Mouse (Mus musculus) gonadal fat pad, adult 2 months (tissue): ENCODE results near the gene Exoc6b. TPM values are rescaled to one million over a fixed set of nuclear protein-coding genes. Genes with fewer than 3 reads are reported as not detected.

Source experiments
- DNase-seq: peaks from one replicate; pipeline ENCODE4 v3.0.0-alpha.2; 2012; ENCODE audit warnings: low read depth
- polyA plus RNA-seq: library from polyadenylated mRNA; depleted of rRNA; stranded (reverse); fragments of >200 nt; gene quantifications from 2 replicates; pipeline ENCODE4 v1.2.3, GENCODE M21; 2012

Exoc6b gene
- polyA plus RNA-seq, 1 experiment: 8.4 TPM

- DNase-seq: no peak
These were observed 92.7 kb downstream of the Exoc6b start for GRCm38 (mm10) chr6:84976563-84976971.

DNA sequence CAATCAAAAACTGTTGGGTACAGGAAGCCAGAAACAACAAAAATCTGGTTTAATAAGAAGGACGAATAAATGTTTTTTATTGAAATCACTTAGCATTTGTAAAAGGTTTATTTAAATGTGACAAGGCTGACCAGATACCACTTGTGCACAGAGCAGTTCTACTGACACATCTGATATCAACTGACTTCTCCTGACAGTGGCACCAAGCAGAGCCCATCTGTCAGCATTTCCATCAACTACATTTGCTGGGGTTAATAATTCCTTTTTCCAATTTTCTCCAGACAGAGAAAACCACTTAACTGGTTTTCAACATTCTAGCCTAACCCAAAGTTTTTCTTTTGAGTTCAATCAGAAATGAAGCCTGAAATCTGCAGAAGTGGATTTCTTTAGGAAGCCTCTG lies 100.8 kb downstream of the Exoc6b start:
- DNase-seq: no peak

- DNase-seq: no peak
These were observed 104.4 kb downstream of the Exoc6b start for GRCm38 (mm10) chr6:84964729-84965415.

DNA sequence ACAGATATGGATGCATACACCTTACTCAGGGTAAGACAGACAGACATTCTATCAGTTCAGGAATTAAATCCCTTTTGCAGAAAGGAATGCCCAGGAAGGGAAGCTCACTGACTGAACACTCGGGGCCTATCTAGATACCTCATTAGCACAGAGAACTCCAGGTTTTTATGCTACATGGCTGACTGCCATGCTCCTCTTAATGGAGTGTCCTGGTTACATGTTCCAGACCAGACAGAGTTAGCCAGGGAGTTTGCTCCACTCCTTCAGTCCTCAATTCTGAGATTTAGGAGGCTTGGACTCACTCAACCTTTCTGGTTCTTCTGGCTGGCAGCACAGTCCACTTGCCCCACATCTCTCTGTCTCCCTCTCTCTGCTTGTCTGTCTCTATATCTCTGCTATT lies 106.3 kb downstream of the Exoc6b start:
- no peak for DNase-seq

DNA sequence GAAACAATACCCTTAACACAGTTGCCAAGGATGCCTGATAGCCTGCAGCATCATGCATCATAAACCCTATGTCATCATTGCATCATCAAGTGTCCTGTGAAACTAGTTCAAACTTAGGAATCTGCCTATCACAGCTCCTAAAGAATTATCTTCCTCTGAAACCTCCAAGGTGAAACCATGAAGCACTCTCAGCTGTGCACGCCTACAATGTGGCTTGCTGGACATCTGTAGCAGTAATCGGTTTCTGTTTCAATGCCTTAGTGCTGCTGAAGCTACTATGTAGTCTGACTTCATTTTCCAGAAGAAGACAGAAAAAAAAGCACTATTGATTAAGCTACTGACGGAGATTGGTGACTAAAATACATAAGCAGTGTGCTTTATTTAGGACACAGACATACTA lies 107.5 kb downstream of the Exoc6b start:
- DNase-seq: no peak

DNA sequence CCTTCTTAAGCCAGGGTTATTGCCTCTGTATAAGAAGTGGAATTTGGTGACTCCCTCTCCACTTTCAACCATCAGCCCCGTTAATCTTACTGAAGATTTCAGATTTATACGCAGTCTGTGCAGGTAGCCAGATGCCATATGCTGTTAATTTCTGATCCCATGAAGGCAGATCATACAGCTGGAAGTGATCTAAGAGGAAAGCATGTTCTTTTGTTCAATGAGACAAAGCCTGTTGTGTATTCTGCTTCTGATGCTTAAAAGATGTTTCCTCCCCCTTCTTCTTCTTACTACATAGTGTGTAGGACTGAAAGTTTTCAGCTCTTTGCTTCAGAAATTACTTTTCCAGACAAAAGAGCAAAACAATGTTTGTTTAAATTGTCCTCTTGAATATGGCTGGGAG lies 109.8 kb downstream of the Exoc6b start:
- no peak for DNase-seq

GRCm38 (mm10) chr6:84951621-84952020 lies 117.7 kb downstream of the Exoc6b start:
- no peak for DNase-seq

DNA sequence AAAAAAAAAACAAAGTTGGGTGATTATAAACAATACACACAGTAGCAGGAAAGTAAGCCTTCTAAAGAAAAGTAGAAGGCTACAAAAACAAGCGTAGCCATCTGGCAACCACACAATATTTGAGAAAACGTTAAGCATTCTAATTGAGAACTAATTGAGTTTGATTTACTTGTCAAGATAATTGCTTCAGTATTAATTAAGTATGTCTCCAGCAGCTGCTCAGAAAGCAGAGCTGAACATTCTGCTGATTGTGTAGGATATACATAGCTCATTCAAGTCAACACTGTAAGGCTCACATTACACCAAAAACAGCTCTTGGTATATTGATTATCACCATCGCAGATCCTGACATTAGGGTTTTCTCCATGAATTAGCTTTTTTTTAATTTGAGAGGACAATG lies 122.7 kb downstream of the Exoc6b start:
- no peak for DNase-seq

DNA sequence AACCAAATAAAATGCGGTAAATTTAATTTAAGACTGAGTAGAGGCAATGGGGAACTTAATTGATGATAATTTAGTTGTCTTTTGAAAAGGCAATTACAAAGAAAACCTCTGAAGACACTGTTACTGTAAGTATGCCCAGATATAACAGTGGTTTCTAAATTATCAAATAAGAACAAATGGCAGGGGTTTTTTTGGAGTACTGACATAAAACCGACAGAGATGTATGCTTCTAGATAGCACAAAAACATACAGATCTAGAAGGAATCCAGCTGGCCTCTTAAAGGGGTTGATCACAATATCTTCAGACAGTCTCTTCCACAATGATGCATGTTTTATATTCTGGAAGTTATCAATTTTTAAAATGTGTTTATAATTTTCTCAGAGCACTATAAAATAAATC lies 123.2 kb downstream of the Exoc6b start:
- DNase-seq: no peak

DNA sequence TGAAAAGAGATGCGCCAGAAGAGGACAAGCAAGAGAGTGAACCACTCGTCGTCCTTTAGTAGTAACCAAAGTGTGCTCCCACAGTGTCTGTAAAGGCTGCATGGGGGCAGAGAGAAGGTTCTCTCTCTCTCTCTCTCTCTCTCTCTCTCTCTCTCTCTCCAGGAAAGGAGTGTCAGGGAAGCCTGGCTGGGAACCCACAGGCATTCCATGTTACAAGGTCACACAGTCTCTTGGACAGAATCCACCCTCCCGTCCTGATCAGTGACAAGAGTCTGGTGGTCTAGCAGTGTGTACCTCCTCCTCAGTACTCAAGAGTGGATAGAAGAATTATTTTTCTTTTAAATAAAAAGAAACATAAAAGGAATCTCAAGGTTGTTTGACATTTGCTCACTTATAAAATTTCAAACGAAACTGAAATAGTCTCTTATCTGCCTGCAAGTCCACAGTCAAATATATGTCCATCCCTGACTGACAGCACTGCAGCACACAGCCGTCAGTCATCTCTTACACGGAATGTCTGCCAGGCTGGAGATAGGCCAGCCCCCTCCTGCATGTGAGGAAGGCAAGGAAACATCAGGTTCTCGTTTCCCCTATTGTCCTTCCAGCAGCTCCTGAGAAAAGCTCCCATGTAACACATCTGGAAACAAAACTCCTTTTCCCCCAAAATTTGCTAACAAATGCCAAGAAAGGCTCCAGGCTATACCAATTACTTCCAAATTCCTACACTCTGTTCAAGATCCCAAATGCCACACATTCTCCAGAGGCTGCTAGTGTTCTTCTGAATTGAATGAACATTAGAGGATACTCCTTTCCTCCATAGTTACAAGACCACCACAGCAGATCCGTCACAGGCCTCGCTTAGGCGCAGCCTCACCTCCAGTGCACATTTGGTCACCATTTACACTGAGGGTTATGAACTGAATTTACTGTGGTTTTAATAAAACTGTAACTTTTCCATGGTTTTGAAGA lies 136.1 kb downstream of the Exoc6b start:
- DNase-seq: no peak

DNA sequence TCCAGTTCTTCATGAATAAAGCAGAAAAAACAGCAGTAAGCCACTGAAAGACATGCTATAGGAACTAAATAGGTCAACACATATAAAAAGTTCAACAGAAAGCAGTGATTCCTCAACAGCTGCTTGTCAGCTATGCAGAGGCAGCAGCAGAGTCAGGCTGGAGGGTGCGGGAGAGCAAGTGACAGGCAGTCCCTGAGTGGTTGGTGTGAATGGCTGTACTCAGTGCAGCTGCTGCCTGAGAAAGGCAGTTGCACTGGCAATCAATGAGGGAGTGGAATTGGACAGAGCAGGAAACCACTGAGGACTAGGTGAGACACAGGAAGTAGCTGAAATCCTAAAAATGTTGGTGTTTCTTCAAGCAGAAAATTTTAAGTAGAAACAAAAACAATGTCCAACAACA lies 138.3 kb downstream of the Exoc6b start:
- DNase-seq: no peak

- DNase-seq: no peak
These were observed 143.2 kb downstream of the Exoc6b start for GRCm38 (mm10) chr6:84926066-84926465.

- no peak for DNase-seq
These were observed 145.5 kb downstream of the Exoc6b start for GRCm38 (mm10) chr6:84923760-84924221.

GRCm38 (mm10) chr6:84916291-84916690 lies 153.0 kb downstream of the Exoc6b start:
- DNase-seq: no peak

- DNase-seq: peak; percentile 8
These were observed 156.9 kb downstream of the Exoc6b start for GRCm38 (mm10) chr6:84912434-84912833.

GRCm38 (mm10) chr6:84899002-84899774 lies 170.1 kb downstream of the Exoc6b start:
- DNase-seq: no peak

- DNase-seq: no peak
These were observed 175.6 kb downstream of the Exoc6b start for GRCm38 (mm10) chr6:84893773-84894095.

DNA sequence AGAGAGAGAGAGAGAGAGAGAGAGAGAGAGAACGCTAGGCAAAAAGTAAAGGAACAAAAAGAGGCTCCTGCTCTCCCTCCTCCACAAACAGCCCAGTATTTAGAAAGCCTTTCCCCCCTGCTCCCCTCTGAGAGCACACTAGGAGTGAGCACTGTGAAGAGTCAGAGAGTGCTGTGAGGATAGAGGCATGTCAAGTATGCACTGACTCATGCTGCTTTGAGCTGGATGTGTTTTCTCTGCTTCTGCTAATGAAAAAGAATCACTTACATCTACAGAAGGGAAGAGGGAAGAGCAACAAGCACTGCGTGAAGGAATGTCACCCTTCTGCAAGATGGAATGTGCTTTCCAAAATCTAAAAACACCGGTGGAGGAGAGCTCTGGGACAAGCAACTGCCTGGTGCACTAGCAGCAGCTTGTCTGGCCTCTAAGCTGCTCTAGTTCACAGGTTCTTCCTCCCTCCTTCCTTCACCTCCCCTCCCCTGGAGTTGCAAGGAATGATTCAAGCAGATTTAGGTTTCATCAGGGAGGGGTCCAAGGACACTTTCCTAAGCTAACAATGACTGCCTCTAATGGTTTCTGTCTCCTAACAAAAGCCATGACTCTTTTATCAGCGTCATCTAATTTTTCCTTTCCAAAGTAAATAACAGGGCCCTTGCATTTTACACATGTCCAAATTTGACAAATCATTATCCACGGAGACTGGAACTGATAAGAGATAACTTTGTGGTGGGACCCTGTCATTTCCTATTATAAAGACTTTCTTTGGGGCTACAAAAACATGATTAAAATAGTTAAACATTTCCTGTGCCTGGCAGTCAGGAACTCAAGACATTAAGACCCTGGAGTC lies 176.2 kb downstream of the Exoc6b start:
- no peak for DNase-seq

DNA sequence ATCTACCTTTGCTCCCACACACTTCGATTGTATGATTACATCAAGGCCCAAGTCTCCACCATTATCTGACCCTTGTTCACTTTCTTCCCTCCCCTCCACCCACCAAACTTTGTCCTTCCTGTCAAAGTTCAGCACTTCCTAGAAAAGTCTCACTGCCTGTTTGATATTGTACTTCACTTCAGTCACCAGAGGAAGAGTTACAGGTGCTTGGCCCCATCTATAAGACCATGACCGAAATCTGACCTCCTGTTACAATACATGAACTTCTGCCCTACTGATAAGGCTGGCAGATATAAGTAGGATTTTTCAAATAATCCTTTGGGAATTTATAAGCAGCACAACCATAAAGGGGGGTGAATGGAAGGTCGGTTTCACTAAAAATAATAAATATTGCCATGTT lies 182.8 kb downstream of the Exoc6b start:
- DNase-seq: no peak

DNA sequence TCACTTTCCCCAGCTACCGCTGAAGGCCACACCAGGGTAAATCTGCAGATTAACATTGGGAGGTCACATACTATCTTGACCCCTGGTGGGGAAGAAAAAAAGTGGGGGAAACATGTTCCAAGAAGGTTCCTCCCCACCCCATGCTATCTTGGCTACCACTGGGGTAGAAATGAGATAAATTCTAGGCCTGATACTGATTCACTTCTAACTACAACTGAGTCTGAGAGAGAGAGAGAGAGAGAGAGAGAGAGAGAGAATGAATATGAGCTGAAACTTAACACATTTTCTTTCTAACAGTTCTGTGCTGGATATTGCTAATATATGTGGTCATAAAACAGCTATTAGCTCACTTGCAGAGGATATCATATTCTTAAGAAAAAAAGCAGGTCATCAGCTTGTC lies 184.2 kb downstream of the Exoc6b start:
- no peak for DNase-seq

GRCm38 (mm10) chr6:84883720-84884119 lies 185.6 kb downstream of the Exoc6b start:
- no peak for DNase-seq
